Mouse (Mus musculus): Measurements from ENCODE around the gene Cyp2u1.

The Cyp2u1 gene

DNA sequence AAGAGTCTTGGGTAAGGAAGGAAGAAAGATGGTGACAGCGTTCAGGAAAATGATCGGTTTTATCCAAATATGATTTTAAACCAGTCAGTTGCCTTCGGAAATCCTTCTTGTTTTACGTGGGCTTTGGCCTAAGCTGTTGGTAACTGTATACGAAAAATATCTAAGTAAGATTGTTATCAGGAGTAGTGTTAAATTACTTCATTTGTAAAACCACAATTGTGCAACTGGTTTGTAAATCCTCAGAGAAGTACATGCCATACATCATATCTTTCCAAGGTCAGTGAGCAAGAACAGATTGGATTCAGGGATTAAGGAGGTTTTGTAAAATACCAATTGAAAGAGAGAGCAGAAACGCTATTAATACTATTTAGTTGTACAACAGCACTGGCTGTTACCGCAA is 3.2 kb upstream of the Cyp2u1 start:
- DNase-seq (ENCODE audit: low read depth, low spot score) = no peak

GRCm38 (mm10) chr3:131303320-131303714 is 290 bp upstream of the Cyp2u1 start:
- DNase-seq (ENCODE audit: low read depth, low spot score) = no peak

- no peak for DNase-seq (ENCODE audit: low read depth, low spot score)
Observed at GRCm38 (mm10) chr3:131299908-131300307, 3.1 kb downstream of the Cyp2u1 start.

- no peak for DNase-seq (ENCODE audit: low read depth, low spot score)
Observed at GRCm38 (mm10) chr3:131299078-131299477, 3.9 kb downstream of the Cyp2u1 start.

GRCm38 (mm10) chr3:131296893-131297292 is 6.1 kb downstream of the Cyp2u1 start:
- no peak for DNase-seq (ENCODE audit: low read depth, low spot score)

DNA sequence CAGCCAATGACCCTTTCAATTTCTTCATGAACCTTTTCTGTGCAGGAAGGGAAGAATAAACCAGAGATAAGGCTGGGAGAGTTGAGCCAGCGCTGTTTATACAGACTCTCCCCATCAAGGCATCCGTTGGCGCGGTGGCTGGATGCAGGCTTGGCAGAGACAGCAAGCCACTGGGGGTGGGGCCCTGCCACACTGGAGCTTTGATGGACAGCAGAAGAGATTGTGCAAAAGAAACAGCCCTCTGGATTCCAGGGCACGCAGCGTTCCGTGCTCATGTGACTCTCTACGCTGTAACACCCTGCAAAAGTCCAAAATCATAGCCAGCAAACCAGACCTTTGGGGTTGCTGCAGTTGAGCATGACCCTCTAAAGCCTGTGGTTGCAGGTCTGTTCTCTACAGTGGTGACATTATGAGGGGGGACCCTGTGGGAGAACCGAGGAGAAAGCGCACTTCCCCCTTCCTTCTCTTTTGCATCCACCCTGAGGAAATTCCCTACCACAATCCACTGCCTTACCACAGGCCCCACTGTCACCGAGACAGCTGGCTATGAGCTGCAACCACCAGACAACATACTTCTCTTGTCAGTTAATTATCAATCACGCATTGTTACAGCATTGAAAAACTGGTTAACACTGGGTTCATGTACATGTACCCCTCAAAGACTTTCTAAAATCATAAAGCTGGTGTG is 7.4 kb downstream of the Cyp2u1 start:
- DNase-seq (ENCODE audit: low read depth, low spot score) = no peak

DNA sequence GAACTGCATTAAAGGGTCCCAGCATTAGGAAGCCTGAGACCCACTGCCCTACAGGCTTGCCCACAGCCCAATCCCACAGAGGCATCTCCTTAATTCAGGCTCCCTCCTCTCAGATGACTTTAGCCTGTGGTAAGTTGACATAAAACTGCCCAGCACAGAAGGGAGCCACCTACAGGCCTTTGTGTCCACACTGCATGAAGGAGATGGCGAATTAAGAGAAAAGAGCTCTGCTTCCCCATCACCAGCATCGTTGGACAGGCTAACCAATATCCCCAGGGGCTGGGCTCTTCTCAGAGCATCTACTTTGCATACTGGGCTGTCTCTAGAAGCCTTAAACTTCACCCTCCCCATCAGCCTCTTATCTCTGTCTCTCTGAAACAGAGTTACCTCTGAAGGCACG is 8.5 kb downstream of the Cyp2u1 start:
- no peak for DNase-seq (ENCODE audit: low read depth, low spot score)

GRCm38 (mm10) chr3:131292959-131293358 is 10.1 kb downstream of the Cyp2u1 start:
- no peak for DNase-seq (ENCODE audit: low read depth, low spot score)

GRCm38 (mm10) chr3:131292349-131292748 is 10.7 kb downstream of the Cyp2u1 start:
- no peak for DNase-seq (ENCODE audit: low read depth, low spot score)

GRCm38 (mm10) chr3:131291890-131292289 is 11.1 kb downstream of the Cyp2u1 start:
- DNase-seq (ENCODE audit: low read depth, low spot score) = no peak

GRCm38 (mm10) chr3:131274151-131274550 is 28.9 kb downstream of the Cyp2u1 start:
- no peak for DNase-seq (ENCODE audit: low read depth, low spot score)

GRCm38 (mm10) chr3:131272374-131273100 is 30.5 kb downstream of the Cyp2u1 start:
- DNase-seq (ENCODE audit: low read depth, low spot score) = no peak

- DNase-seq (ENCODE audit: low read depth, low spot score) = peak; percentile 28
Observed at GRCm38 (mm10) chr3:131271559-131272373, 31.3 kb downstream of the Cyp2u1 start, which contains the start of gene Hadh. Gene Hadh (minus strand): TSS chr3:131272101.

GRCm38 (mm10) chr3:131271157-131271556 is 31.9 kb downstream of the Cyp2u1 start:
- DNase-seq (ENCODE audit: low read depth, low spot score) = no peak

GRCm38 (mm10) chr3:131270381-131270780 is 32.6 kb downstream of the Cyp2u1 start:
- DNase-seq (ENCODE audit: low read depth, low spot score) = no peak

DNA sequence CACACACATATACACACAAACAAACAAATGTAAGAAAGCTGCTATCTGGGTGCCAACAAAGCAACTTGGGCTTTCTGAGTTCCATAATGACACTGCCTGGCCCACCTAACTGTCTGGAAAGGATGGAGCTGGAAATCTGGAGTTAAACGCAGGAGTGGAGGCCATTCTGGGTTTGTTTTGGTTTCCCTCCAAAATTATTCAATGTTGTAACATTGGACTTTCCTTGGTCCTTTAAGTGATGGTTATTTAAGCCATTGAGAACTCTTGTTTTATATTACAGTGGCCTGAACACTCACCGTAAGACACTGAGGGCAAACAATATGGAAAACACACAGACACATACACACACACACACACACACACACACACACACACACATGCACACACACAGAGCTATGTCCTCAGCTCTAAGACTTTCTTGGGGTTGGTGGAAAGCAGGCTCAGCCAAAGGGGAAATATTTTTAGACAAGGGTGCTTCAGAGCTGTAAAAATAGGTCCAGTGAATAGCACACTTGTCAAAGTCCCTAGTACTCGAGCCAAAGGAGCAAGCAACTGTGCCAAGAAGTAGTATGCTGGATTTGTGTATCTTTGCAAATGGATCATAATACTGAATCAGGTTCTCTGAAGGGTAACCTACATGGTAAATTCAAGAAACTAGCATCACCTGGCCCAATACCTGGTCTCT is 36.5 kb downstream of the Cyp2u1 start:
- DNase-seq (ENCODE audit: low read depth, low spot score) = no peak

DNA sequence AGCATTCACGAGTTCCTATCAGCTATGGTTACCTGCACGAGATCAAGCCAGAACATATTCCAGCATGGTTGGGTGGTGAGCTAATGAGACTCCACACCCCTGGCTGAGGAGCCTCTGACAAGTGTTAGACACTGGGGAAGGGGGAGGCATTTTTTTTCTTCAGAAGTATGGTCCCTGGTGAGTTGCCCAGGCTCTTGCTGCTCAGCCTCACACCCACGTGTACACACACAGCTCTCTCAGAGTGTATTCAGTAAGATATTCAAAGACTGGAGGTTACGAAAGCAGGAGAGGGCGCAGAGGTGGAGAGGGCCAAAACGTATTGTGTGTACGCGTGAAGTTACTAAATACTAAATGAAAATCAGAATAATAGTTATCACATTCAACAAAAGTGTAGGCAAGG is 37.5 kb downstream of the Cyp2u1 start:
- no peak for DNase-seq (ENCODE audit: low read depth, low spot score)

DNA sequence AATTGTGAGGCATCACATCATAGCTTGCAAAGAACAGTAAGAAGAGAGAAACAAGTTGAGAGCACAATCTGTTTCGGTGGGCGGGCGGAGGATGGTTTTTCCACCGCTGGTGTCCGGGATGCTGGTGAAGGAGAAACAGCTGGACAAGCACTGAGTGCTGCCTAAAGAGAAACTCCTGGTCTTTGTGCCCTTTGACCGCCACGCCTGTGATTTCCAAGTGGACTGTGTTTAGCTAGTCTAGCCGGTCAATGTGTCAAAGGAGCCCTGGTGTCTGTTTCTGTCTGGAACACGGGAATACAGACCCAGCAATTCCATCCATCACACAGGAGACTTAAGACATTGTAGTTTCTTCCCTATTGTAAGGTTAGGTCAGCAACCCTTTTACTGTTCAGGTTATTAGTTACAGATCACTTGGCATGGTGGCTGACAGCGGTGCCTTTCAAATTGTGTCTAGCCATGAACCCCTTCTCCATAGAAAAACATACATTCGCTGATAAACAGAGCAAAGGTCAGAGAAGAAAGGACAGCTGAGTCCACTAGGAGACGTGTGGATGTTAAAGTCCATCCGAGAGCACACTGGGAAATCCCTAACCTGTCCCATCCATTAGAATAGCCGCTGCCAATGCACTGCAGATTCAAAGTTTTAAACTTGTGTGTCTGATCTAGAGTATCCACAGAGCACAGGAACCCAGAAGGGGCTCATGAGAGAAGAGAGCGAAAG is 39.1 kb downstream of the Cyp2u1 start:
- no peak for DNase-seq (ENCODE audit: low read depth, low spot score)

GRCm38 (mm10) chr3:131260418-131260817 is 42.6 kb downstream of the Cyp2u1 start:
- DNase-seq (ENCODE audit: low read depth, low spot score) = no peak

GRCm38 (mm10) chr3:131259392-131259965 is 43.5 kb downstream of the Cyp2u1 start:
- DNase-seq (ENCODE audit: low read depth, low spot score) = no peak

- DNase-seq (ENCODE audit: low read depth, low spot score) = no peak
Observed at GRCm38 (mm10) chr3:131258921-131259320, 44.1 kb downstream of the Cyp2u1 start.

Measured in brain, embryonic 18.5 days (tissue).